Mouse (Mus musculus) neutrophil, adult 83 days (primary cell): ENCODE data around the gene Chpf2. TPM values are rescaled to one million over a fixed set of nuclear protein-coding genes. Genes with fewer than 3 reads are reported as not detected.

ENCODE experiments used
- total RNA-seq, 2 experiments: library from RNA; stranded (reverse); gene quantifications; one replicate each; pipeline ENCODE4 v1.2.4; 2023

Gene Chpf2
- total RNA-seq: 10 to 100 TPM; 21.5 to 27.1 TPM

DNA sequence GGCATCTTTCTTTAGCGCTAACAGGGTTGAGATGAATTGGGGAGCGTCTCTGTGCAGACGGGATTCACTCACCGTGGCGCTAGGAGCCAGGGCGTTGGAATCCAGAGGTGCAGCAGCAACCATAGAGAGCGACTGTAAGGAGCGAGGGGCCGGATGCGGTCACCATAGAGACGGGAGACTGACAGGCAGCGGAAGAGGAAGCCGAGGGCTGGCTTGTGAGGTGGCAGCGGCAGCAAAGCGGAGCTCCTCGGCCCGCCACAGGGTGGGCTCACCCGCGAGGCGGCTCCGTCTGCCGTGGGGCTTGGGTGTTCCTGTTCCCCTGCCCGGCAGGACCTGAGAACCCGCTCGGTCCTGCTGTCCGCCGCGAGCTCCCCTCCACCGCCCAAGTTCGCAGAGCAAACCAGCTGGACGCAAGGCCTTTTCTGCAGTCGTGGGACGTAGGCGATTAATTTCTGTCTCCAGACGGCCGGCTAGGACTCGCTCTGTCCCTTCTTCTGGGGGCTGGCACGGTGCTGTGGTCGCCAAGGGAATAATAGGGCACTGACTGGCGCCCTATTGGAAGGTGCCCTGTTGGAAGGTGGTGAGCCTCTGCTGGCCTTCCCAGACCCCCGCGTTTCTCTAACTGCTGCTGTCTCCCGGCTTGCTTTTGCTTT is at the start of gene Chpf2:
Gene Chpf2 (plus strand): TSS at position 195 of the 653 bp plus-strand sequence.

DNA sequence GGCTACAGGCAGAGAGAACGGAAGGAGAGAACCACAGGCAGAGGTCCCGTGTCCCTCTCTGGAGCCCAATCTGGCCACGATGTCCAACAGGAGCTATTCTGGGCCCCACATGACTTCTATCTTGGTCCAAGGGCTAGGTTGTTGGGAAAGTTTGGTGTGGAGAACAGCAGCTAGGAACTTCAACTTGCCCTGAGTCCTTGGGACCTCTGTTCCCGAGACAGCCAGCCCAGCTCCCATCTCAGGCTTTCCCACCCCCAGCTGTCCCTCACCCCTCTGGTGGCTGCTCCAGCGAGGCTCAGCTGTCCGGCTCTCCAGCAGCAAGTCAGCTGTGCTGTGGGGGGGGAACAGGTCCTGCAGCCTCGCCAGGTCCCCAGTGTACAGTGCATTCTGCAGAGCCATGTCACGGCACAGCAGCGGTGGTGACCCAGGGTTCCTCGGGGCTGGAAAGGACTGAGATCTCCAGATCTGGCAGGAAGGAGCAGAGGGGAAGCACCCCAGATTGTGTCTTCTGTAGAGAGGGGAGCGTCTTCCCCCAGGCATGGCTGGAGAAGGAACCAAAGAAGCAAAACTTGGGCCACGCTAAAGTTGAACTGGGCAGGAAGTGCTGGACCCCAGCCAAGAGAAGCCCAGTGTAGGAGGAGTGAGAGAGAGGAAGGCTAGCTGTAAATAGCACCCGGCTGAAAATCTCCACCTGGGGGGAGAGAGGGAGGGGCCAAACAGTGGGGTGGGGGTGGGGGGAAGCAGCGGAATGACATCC is 46.0 kb upstream of the Chpf2 start, which contains the start of gene Asb10:
Gene Asb10 (minus strand): TSS at position 592 of the 757 bp plus-strand sequence.

DNA sequence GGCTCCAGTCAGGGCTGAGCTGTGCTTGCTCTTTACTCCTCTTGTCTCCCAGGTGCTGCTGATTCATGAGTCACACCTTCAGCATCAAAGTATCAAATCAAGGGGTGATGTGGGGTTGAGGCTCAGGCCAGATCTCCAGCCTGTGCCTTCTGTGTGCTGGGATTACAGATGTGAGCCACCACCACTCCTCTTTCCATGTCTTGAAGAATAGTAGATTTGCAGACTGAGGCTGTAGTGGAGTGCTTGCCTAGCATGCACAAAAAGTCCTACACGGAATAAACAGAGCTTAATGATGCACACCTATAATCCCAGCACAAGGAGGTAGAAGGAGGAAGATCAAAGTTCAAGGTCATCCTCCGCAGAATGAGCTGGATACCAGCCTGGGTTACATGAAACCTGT is 29.8 kb upstream of the Chpf2 start, which contains the start of gene 4931409K22Rik:
Gene 4931409K22Rik (minus strand): TSS at position 101 of the 400 bp plus-strand sequence.

DNA sequence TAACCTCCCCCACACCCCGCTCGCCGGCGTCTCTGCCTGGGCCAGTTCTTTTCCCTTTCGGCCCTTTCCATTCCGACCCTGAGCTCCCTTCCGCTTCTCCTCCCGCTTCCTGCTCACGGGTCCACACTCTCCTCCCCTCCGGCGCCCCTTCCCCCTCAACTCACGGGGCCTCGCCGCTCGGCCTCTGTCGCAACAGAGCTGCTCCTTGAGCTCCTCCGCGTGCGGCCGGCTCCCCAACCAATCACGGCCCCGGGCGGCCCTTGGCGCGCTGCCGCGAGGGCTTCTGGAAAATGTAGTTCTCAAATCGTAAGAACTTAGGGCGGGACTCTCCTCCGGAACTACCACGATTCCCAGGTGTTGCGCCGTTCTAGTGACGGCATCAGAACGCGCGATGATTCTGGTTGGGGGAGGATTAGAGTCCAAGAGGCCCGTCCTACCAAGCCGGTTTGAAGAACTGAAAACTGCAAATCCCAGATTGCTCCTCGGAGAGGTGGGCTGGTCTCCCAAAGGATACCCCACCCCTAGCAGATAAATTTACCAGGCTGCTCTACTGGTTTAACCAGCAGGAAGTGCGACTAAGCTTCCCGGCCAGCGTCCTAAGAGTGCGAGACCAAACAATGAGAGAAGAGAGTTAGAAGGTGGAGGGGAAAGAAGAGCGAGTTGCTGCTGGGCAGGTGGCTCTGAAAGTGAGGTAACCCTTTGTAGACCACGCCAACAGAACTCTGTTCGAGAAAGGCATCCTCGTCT is 9.2 kb upstream of the Chpf2 start, which contains the start of gene Abcf2:
Gene Abcf2 (minus strand): TSS at position 285 of the 747 bp plus-strand sequence.

DNA sequence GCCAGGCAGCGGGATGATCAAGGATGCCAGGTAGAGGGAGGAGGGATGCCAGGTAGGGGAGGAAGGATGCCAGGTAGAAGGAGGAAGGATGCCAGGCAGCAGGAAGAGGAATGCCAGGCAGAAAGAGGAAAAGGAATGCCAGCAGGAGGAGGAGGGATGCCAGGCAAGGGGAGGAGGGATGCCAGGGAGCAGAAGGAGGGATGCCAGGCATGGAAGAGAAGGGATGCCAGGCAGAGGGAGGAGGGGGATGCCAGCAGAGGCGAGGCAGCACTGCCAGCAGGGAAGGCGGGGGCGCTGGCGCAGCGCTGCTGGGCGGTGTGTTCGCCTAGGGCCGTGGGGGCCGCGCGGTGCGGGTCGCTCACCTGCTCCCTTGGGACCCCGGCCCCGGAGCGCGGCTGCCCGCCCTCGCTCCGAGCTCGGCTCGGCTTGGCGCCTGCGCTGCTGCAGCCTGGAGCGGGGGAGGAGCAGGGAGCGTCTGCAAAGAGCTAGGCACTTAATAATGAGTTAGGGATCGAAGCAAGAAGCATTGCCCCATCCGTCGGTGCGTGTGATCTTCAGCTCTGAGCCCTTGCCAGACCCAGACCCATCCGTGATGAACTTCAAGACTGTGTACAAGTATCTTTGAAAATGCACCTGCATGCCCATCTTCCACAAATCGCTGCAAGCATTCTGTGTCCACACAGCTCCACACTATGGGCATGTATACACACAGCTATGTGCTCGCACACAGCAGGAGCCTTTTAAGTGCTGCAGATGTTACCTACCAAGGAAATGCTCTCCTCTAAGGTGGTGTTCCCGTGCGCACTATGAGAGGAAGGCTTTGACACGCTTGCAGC is 37.7 kb downstream of the Chpf2 start, which contains the start of gene Smarcd3:
Gene Smarcd3 (minus strand): TSS at position 426 of the 836 bp plus-strand sequence.

Other genes starting within 250 kb of the Chpf2 start
- under 1 TPM in 1 of 2 experiments, not detected in 1; 0.20 TPM for gene Kcnh2, start 235.1 kb upstream of the Chpf2 start, total RNA-seq
- under 1 TPM; 0.44 to 0.53 TPM for gene Nos3, start 221.9 kb upstream of the Chpf2 start, total RNA-seq
- gene Atg9b, start 194.6 kb upstream of the Chpf2 start, total RNA-seq: under 1 TPM; 0.49 to 0.75 TPM
- gene Abcb8, start 193.1 kb upstream of the Chpf2 start, total RNA-seq: 10 to 100 TPM; 10.5 to 16.4 TPM
- gene Asic3, start 173.3 kb upstream of the Chpf2 start, total RNA-seq: not detected
- 10 to 100 TPM; 23.0 to 26.2 TPM for gene Cdk5, start 163.2 kb upstream of the Chpf2 start, total RNA-seq
- 10 to 100 TPM; 55.9 to 64.2 TPM for gene Slc4a2, start 162.9 kb upstream of the Chpf2 start, total RNA-seq
- 10 to 100 TPM; 28.0 to 38.0 TPM for gene Fastk, start 141.5 kb upstream of the Chpf2 start, total RNA-seq
- gene Tmub1, start 138.9 kb upstream of the Chpf2 start, total RNA-seq: 10 to 100 TPM; 11.4 to 14.7 TPM
- 10 to 100 TPM; 29.6 to 31.4 TPM for gene Agap3, start 134.6 kb upstream of the Chpf2 start, total RNA-seq
- not detected for gene Gbx1, start 59.5 kb upstream of the Chpf2 start, total RNA-seq
- not detected for gene Asb10, start 45.8 kb upstream of the Chpf2 start, total RNA-seq
- not detected for gene 4931409K22Rik, start 29.9 kb upstream of the Chpf2 start, total RNA-seq
- 10 to 100 TPM; 27.8 to 28.5 TPM for gene Abcf2, start 9.3 kb upstream of the Chpf2 start, total RNA-seq
- gene Smarcd3, start 37.7 kb downstream of the Chpf2 start, total RNA-seq: not detected
- 10 to 100 TPM; 39.5 to 40.7 TPM for gene Nub1, start 98.8 kb downstream of the Chpf2 start, total RNA-seq
- gene Wdr86, start 144.0 kb downstream of the Chpf2 start, total RNA-seq: not detected
- gene Crygn, start 171.3 kb downstream of the Chpf2 start, total RNA-seq: not detected